Mouse (Mus musculus): ENCODE data around the gene Hs6st2. TPM values are rescaled to one million over a fixed set of nuclear protein-coding genes. Genes with fewer than 3 reads are reported as not detected.

The Hs6st2 gene
- 1 to 10 TPM; 1.1 to 1.3 TPM for total RNA-seq (2021)

- no peak for DNase-seq
- intact Hi-C loops (cut with DNase I): no loop called here
Measured at GRCm38 (mm10) chrX:51681756-51682155, at the start of gene Hs6st2. Hs6st2 (minus strand) TSS chrX:51681856.

GRCm38 (mm10) chrX:51714086-51714745, 32.6 kb upstream of the Hs6st2 start:
- no peak for DNase-seq
- intact Hi-C loops (cut with DNase I): no loop called here

DNA sequence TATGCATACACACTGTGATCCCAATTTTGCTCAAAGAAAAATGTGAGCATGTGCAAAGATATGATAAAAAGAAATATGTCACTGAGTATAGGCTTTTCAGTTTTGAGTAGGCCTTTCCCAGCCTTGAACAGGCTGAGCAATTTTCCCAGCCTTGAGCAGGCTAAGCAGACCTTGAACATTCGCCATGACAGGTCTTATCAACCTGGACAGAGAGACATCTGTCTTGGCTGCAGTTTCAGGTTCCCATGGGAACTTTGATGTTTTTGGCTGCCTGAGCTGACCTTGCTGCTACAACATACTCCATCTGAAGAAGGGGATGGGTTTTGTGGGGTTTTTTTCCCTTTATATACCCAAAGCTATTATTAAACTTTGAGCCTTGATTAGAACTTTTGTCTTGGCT, 31.3 kb upstream of the Hs6st2 start:
- intact Hi-C loops (cut with DNase I): no loop called here
- DNase-seq: no peak

DNA sequence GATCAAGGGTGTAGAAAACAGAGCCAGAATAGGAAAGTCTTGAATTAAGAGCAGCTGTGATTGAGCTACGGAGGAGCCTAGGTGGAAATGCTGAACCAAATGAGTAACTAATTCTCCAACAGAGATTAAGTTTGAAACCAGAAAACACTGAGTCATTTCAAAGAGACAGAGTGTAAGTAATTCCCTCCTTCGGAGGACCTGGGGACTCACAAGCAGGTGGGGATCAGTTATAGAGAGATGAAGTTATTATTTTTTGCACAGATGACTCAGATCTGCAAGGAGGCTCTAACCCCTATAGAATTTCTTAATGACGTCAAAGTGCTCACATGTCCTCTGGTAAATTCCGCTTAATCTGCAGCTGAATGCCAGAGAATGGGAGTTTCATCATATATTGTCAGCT, 21.2 kb upstream of the Hs6st2 start:
- no peak for DNase-seq
- intact Hi-C loops (cut with DNase I): no loop called here

- no peak for DNase-seq
- intact Hi-C loops (cut with DNase I): no loop called here
Measured at GRCm38 (mm10) chrX:51699079-51699478, 17.4 kb upstream of the Hs6st2 start.

GRCm38 (mm10) chrX:51686048-51686949, 4.6 kb upstream of the Hs6st2 start:
- intact Hi-C loops (cut with DNase I): no loop called here
- DNase-seq: no peak

- no peak for DNase-seq
- intact Hi-C loops (cut with DNase I): no loop called here
Measured at GRCm38 (mm10) chrX:51684336-51685056, 2.8 kb upstream of the Hs6st2 start.

DNA sequence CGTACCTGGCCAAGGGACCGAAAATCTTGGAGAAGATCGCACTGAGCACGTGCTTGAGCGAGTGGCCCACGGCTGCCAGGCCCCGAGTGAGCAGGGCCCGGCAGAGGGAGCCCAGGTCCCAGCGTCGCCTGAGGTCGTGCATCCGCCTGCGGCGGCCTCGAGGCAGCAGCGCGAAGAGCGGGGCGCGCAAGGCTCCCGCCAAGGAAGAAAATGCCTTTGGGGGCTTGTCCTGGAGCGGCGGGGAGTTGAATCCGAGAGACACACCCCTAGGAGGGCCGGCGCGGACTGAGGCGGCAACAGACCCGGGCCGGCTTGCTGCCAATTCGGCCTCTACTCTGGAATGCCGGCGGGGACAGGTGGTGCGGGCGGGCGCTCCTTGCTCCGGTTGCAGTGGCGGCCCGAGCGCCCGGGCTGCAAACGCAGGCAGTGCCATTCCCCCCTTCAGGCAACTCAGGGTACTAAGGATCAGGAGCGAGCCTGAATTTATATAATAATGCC, 437 bp downstream of the Hs6st2 start:
- intact Hi-C loops (cut with DNase I): no loop called here
- DNase-seq: peak; percentile 8 to 10

- peak; percentile 5 to 14 for DNase-seq
Measured at GRCm38 (mm10) chrX:51680428-51681169, 1.1 kb downstream of the Hs6st2 start.

DNA sequence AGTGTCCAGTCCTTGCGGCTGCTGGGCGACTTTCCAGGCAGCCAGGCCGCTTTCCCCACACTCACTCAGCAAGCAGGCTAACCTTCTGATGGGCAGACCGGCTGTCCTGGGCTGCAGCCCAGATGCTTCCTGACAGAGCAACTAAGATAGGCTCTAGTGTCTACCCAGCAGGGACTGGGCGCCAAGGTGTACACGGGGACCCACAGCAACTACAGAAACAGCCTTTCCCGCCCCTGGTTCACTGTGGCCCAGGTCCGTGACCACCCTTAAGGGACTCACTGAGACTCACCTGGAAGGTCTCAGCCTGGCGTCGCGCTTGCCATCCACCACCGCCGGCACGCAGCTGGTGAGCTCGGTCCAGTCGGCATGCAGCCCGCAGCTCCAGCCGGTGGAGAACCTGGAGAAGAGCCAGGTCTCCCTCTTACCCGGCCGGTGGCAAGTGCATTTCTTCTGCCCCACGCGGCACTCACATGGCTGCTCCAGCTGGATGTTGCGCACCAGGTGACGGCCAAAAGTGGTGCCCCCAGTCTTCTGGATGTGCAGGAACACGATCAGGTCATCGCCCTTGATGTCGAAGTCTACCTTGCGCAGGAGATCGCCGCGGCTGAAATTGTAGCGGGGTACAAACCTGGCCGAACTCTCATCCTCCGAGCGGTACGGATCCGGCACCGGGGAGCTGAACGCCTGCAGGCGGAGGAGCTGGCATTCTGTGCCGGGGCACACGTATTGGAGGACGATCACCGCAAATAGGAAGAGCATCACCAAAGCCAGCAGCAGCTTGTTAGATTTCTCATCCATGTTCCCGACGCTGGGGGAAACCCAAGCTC, 1.8 kb downstream of the Hs6st2 start:
- intact Hi-C loops (cut with DNase I): no loop called here
- DNase-seq: peak; percentile 3 to 13

More at GRCm38 (mm10) chrX:51680428-51681169, 1.1 kb downstream of the Hs6st2 start:
- intact Hi-C loops (cut with DNase I): no loop called here

GRCm38 (mm10) chrX:51658236-51658635, 23.4 kb downstream of the Hs6st2 start:
- intact Hi-C loops (cut with DNase I): no loop called here
- DNase-seq: no peak

DNA sequence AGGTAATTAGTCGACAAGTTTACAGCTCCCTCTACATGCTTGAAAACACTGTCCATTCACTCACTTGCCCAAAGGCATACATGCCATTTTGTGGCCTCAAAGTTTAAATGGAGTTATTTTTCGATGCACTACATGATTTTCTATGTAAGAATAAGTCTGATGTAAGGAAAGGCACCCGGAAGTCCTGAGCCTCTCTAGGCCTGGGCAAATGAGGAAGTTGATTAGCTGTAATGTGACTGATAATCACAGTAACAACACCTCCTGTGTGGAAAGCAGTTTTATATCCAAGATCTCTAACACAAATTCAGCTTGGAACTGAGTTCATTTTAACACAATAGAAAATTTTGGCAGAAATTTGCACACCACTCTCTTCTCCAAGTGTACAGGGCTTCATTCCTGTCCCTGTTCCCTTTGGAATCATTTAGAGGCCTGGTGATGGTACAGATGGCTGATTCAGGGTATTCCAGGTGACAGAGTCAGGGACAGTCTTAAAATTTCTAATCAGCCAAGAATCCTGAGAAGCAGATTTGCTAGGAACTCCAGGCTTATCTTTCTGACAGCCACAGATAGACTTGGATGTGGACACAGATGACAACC, 38.9 kb downstream of the Hs6st2 start:
- no peak for DNase-seq
- intact Hi-C loops (cut with DNase I): no loop called here

DNA sequence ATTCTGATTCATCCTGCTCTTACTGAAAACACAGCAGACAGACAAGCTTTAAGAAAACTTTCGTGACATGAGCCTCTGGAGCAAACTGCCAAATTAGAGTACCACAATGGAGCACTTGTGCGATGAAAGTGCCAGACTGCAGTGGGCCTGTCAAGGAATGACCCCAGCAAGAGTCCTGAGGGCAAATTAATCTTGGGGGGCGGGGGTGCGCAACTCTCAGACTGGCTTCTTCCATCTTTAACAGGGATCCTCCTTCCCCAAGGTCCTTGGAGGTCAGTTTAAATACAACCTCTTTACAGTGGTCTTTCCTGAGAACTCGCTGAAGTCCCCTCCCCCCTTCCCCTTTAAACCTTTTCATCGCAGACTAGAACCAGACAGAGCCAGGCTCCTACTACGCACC, 45.9 kb downstream of the Hs6st2 start:
- intact Hi-C loops (cut with DNase I): no loop called here
- DNase-seq: no peak

- intact Hi-C loops (cut with DNase I): no loop called here
- DNase-seq: no peak
Measured at GRCm38 (mm10) chrX:51631376-51631775, 50.3 kb downstream of the Hs6st2 start.

GRCm38 (mm10) chrX:51614384-51615004, 67.2 kb downstream of the Hs6st2 start:
- intact Hi-C loops (cut with DNase I): no loop called here
- no peak for DNase-seq

GRCm38 (mm10) chrX:51610743-51611142, 70.9 kb downstream of the Hs6st2 start:
- intact Hi-C loops (cut with DNase I): no loop called here
- DNase-seq: no peak

- intact Hi-C loops (cut with DNase I): no loop called here
- no peak for DNase-seq
Measured at GRCm38 (mm10) chrX:51606231-51606863, 75.3 kb downstream of the Hs6st2 start.

DNA sequence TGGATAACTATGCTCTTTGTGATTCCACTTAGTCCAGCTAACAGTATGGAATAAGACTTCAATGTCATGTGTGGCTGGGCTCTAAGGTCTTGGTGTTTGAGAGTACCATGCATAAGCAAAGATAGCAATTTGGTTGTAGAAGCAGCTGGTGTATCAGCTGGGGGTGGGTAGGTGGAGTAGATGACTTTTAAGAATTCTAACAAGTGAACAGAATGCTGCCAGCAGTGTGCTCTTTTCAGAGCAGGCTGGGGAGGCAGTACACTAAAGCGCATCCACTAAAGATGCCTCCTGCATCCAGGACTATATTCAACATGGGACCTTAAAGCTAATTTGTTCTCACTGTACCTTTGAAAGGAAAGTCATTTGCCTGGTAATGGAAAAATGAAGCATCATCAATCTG, 88.9 kb downstream of the Hs6st2 start:
- intact Hi-C loops (cut with DNase I): no loop called here
- no peak for DNase-seq

Measured in heart, postnatal 36 days (tissue).